Mouse (Mus musculus) megakaryocyte, embryonic 14.5 days (primary cell): ENCODE measurements around the gene Pltp. TPM values are rescaled to one million over a fixed set of nuclear protein-coding genes. Genes with fewer than 3 reads are reported as not detected.

Experiments used
- H3K27me3 ChIP-seq: replicated peaks from 2 replicates; pipeline ENCODE3; 2012; ENCODE audit warnings: inconsistent platforms
- H3K36me3 ChIP-seq: replicated peaks from 2 replicates; pipeline ENCODE3; 2012; ENCODE audit warnings: low read length, inconsistent platforms, mixed read lengths
- H3K4me1 ChIP-seq: 2 replicates; pipeline ENCODE4 v1.6.1; 2012; ENCODE audit warnings: inconsistent platforms
- H3K4me3 ChIP-seq: replicated peaks from 2 replicates; pipeline ENCODE3; 2012; ENCODE audit warnings: moderate library complexity, mild to moderate bottlenecking, inconsistent platforms
- H3K9me3 ChIP-seq: 2 replicates; pipeline ENCODE4 v1.6.1; 2012; ENCODE audit warnings: inconsistent platforms
- FLI1 ChIP-seq: IDR thresholded peaks from 2 replicates; pipeline ENCODE4 v1.6.1; 2012; ENCODE audit warnings: low read length, inconsistent platforms, mixed read lengths
- GATA1 ChIP-seq: IDR thresholded peaks from 3 replicates; pipeline ENCODE4 v1.6.1; 2012; ENCODE audit warnings: mixed read lengths, low read length, inconsistent platforms, borderline replicate concordance
- polyA plus RNA-seq: library from polyadenylated mRNA; stranded (reverse); fragments of >175 nt; gene quantifications from 2 replicates; pipeline ENCODE4 v1.2.3, GENCODE M21; 2012; ENCODE audit warnings: low replicate concordance; ENCODE audit not compliant: insufficient read depth

Gene Pltp
- polyA plus RNA-seq, 1 experiment: 146 TPM

DNA sequence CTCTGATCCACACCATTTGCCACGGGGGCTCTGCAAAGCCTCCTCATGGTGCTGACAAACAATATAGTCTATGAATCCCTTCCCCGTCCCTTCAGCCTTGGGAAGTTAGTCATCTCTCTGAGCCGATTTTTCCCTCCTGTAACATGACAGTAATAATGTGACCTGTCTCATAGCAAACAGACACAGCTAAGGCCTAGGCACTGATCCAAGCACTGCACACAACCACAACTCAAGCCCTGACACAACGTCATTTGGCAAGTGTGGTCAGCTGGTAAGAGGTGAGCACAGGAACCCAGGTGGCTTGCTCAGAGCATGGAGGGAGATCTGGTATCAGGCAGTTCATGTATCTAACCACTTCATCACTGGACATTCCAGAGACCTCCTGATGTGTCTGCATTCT is 61.6 kb downstream of the Pltp start:
- Histone ChIP-seq H3K27me3 (no peaks in the 10 kb centered on the region), H3K4me3 (no peak overlapping the region), H3K36me3 (peaks cover 91% of the 10 kb centered on the region), H3K4me1 (peaks cover 13% of the 10 kb centered on the region), H3K9me3 (no peaks in the 10 kb centered on the region)
- no peak for TF ChIP-seq FLI1
- no peak for TF ChIP-seq GATA1

DNA sequence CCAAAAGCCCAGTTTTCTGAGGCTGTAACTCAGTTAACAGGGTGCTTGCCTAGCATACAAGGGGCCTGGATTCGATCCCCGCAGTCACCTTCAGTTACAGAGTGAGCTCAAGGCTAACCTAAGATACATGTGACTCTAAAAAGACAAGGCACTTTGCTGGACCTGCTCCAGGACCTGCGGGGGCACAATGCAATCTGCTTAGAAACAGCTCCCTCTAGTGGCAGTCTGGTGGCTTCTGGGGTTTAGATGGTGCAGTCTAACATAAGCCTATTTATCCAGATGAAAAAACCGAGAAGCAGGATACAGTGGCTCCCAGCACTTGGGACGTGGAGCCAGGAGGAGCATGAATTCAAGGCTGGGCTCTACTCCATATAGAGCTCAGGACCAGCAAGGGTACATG is 63.2 kb downstream of the Pltp start:
- Histone ChIP-seq H3K9me3 (no peaks in the 10 kb centered on the region), H3K36me3 (peaks cover 90% of the 10 kb centered on the region), H3K4me1 (peaks cover 9% of the 10 kb centered on the region), H3K27me3 (no peaks in the 10 kb centered on the region), H3K4me3 (no peak overlapping the region)
- TF ChIP-seq FLI1: no peak
- no peak for TF ChIP-seq GATA1

DNA sequence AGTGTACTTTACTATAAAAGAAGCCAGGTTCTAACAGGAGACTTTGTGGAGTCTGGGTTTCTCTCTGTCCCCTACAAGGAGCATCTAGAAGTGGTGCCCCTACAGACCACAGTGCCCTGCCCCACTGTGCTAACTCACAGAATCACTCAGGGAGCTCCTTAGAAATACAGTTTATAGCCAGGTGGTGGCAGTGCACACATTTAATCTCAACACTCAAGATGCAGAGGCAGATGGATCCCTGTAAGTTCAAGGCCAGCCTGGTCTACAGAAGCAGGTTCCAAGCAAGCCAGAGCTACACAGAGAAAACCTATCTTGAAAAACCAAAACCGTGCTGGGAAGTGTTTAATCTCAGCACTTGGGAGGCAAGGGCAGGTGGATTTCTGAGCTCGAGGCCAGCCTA is 63.7 kb downstream of the Pltp start:
- peaks cover 90% of the 10 kb centered on the region for H3K36me3 ChIP-seq
- no peaks in the 10 kb centered on the region for H3K27me3 ChIP-seq
- no peak overlapping the region for H3K4me3 ChIP-seq
- no peak for TF ChIP-seq FLI1
- TF ChIP-seq GATA1: no peak
- H3K4me1 ChIP-seq: peaks cover 13% of the 10 kb centered on the region
- no peaks in the 10 kb centered on the region for H3K9me3 ChIP-seq

DNA sequence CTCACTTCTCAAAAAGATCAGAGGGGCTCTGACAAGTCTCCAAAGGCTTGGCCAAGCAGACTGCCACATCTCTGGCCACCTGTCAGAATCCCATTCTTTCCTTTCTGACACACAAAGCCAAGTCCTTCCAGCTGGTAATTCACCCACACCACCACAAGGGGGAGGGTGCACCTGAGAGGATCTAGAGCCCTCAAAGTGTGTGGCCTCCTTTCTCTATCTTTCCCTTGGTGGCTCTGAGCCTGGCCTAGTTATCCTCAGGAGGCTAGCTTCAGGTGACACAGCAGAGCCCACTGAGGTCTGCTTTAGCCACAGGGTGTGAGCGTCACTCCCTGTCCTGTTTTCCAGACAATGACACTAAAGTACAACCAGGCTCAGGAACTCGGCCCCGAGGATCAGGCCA is 64.3 kb downstream of the Pltp start:
- H3K9me3 ChIP-seq: no peaks in the 10 kb centered on the region
- H3K4me1 ChIP-seq: peaks cover 19% of the 10 kb centered on the region
- TF ChIP-seq GATA1 (no peak), FLI1 (no peak)
- peaks cover 94% of the 10 kb centered on the region for H3K36me3 ChIP-seq
- H3K27me3 ChIP-seq: no peaks in the 10 kb centered on the region
- no peak overlapping the region for H3K4me3 ChIP-seq

DNA sequence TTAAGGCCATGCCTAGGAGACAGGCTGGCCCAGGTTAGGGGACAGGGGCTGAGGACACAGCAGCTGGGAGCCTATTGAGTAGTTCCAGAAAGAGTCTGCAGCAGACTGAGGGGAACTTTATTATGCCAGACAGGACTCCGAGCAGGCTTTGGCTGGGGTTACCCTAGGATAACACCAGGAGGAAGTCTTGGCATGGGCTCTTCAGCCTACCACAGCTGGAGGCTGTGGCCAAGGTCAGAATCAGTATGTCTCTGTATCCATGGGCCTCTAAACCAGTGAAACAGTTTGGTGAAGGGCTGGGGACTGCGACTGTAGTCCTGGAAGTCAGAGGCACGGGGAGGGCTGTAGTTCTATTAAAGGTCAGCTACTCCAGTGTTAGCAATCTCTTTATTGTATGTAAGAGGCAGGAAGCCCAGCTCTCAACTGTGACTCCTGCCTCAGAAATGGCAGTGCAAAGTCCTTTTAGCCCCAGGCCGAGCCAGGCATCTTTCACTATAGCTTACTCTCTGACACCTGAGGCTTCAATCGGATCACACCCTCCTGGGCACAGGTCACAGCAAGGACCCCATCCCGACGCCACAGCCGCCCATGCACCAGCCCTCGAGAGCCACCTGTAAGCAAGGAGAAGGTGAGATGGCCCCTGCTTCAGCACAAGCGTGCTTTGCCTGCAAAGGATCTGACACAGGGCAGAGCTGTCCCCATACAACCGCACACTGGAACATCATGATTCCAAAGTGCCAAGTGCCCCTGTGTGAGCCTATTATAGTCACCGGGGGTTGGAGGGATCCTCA is 64.9 kb downstream of the Pltp start:
- H3K36me3 ChIP-seq: peaks cover 89% of the 10 kb centered on the region
- no peak for TF ChIP-seq GATA1
- no peak for TF ChIP-seq FLI1
- H3K4me1 ChIP-seq: peaks cover 19% of the 10 kb centered on the region
- no peaks in the 10 kb centered on the region for H3K9me3 ChIP-seq
- H3K27me3 ChIP-seq: no peaks in the 10 kb centered on the region
- H3K4me3 ChIP-seq: no peak overlapping the region

DNA sequence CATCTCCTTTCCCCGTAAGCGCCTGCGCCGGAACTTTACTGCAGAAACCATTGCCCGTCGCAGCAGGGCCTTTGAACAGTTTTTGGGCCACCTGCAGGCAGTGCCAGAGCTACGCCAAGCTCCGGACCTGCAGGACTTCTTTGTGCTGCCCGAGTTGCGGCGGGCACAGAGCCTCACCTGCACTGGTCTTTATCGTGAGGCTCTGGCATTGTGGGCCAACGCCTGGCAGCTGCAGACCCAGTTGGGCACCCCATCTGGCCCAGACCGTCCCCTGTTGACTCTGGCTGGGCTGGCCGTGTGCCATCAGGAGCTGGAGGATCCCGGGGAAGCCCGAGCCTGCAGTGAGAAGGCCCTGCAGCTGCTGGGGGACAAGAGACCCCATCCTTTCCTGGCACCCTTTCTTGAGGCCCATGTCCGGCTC is 65.7 kb downstream of the Pltp start:
- TF ChIP-seq GATA1 (no peak), FLI1 (no peak)
- no peaks in the 10 kb centered on the region for H3K27me3 ChIP-seq
- no peaks in the 10 kb centered on the region for H3K9me3 ChIP-seq
- peaks cover 23% of the 10 kb centered on the region for H3K4me1 ChIP-seq
- no peak overlapping the region for H3K4me3 ChIP-seq
- peaks cover 83% of the 10 kb centered on the region for H3K36me3 ChIP-seq

DNA sequence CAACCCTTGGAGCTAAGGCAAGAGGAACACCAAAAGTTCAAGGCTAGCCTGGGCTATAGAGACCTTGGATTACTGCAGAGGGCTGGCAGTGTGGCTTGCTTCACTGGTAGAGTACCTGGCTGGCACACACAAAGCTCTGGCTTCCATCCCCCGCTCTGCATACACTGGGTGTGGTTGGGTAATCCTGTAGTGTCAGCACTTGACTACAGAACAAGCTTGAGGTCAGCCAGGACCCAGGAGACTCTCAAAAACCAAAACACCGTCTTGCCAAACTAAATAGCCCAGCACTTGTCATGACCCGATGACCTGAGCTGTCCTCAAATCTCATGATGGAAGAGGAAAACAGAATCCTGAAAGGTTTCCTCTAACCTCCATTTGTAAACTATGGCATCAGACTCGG is 67.1 kb downstream of the Pltp start:
- Histone ChIP-seq H3K36me3 (peaks cover 69% of the 10 kb centered on the region), H3K9me3 (no peaks in the 10 kb centered on the region), H3K4me3 (no peak overlapping the region), H3K27me3 (no peaks in the 10 kb centered on the region), H3K4me1 (peaks cover 35% of the 10 kb centered on the region)
- TF ChIP-seq FLI1: no peak
- no peak for TF ChIP-seq GATA1

Other genes starting within 250 kb of the Pltp start
- not detected in 2 replicates for gene Wfdc6b, start 244.2 kb downstream of the Pltp start, polyA plus RNA-seq
- 0.68 TPM in 1 of 2 replicates, not detected in the other for gene Wfdc8, start 244.1 kb downstream of the Pltp start, polyA plus RNA-seq
- gene Wfdc16, start 218.9 kb downstream of the Pltp start, polyA plus RNA-seq: not detected in 2 replicates
- gene Wfdc10, start 201.7 kb downstream of the Pltp start, polyA plus RNA-seq: not detected in 2 replicates
- gene Wfdc9, start 201.1 kb downstream of the Pltp start, polyA plus RNA-seq: not detected in 2 replicates
- not detected in 2 replicates for gene Wfdc11, start 183.6 kb downstream of the Pltp start, polyA plus RNA-seq
- not detected in 2 replicates for gene Wfdc13, start 172.6 kb downstream of the Pltp start, polyA plus RNA-seq
- not detected in 2 replicates for gene Spint4, start 159.2 kb downstream of the Pltp start, polyA plus RNA-seq
- not detected in 2 replicates for gene Spint5, start 142.4 kb downstream of the Pltp start, polyA plus RNA-seq
- not detected in 2 replicates for gene Wfdc3, start 111.8 kb downstream of the Pltp start, polyA plus RNA-seq
- 41.6 and 49.2 TPM in 2 replicates for gene Dnttip1, start 111.7 kb downstream of the Pltp start, polyA plus RNA-seq
- 43.1 and 121 TPM in 2 replicates for gene Ube2c, start 87.8 kb downstream of the Pltp start, polyA plus RNA-seq
- not detected in 2 replicates for gene Tnnc2, start 77.7 kb downstream of the Pltp start, polyA plus RNA-seq
- gene Snx21, start 71.9 kb downstream of the Pltp start, polyA plus RNA-seq: 7.7 and 9.9 TPM in 2 replicates
- 63.1 and 87.6 TPM in 2 replicates for gene Acot8, start 52.8 kb downstream of the Pltp start, polyA plus RNA-seq
- 0.40 TPM in 1 of 2 replicates, not detected in the other for gene Zswim3, start 52.6 kb downstream of the Pltp start, polyA plus RNA-seq
- gene Zswim1, start 35.0 kb downstream of the Pltp start, polyA plus RNA-seq: 13.3 and 15.6 TPM in 2 replicates
- gene Spata25, start 29.2 kb downstream of the Pltp start, polyA plus RNA-seq: not detected in 2 replicates
- gene Ctsa, start 24.8 kb downstream of the Pltp start, polyA plus RNA-seq: 135 and 694 TPM in 2 replicates
- gene Neurl2, start 24.3 kb downstream of the Pltp start, polyA plus RNA-seq: 5.4 TPM in 1 of 2 replicates, not detected in the other
- gene Pcif1, start 21.6 kb upstream of the Pltp start, polyA plus RNA-seq: 120 and 158 TPM in 2 replicates
- gene Zfp335, start 54.0 kb upstream of the Pltp start, polyA plus RNA-seq: 21.8 and 45.9 TPM in 2 replicates
- 2.4 TPM in 1 of 2 replicates, not detected in the other for gene Mmp9, start 83.1 kb upstream of the Pltp start, polyA plus RNA-seq
- gene Slc12a5, start 103.1 kb upstream of the Pltp start, polyA plus RNA-seq: 0.47 and 0.89 TPM in 2 replicates
- gene Ncoa5, start 177.2 kb upstream of the Pltp start, polyA plus RNA-seq: 19.6 and 47.5 TPM in 2 replicates
- 0.12 TPM in 1 of 2 replicates, not detected in the other for gene Cd40, start 197.9 kb upstream of the Pltp start, polyA plus RNA-seq
- not detected in 2 replicates for gene 1700025C18Rik, start 233.0 kb upstream of the Pltp start, polyA plus RNA-seq